Mouse (Mus musculus) lung, adult 2 months (tissue): ENCODE measurements at regions not wholly inside any gene's neighbourhood (a gene's known extent, or its start where the extent isn't known, plus 50 kb on each side); places are given as distances from the start of the nearest gene placed in this dataset.

ENCODE experiments used
- CTCF ChIP-seq: fragments of 200-500 bp; IDR thresholded peaks from 2 replicates; pipeline ENCODE4 v1.5.1; 2011; ENCODE audit warnings: mild to moderate bottlenecking, low read length, control low read depth; ENCODE audit not compliant: insufficient read depth
- POLR2A ChIP-seq: fragments of 200-500 bp; IDR thresholded peaks from 2 replicates; pipeline ENCODE4 v1.6.1; 2011; ENCODE audit warnings: low read depth, mild to moderate bottlenecking, control low read depth, low read length, borderline replicate concordance; ENCODE audit errors: extremely low read depth

- TF ChIP-seq CTCF (no peak), POLR2A (no peak)
These were observed 405.4 kb upstream of the Megf9 start for GRCm38 (mm10) chr4:70940146-70940545.
